Mouse (Mus musculus): ENCODE data around the gene Klrb1c. TPM values are rescaled to one million over a fixed set of nuclear protein-coding genes. Genes with fewer than 3 reads are reported as not detected.
"Not testable (repeated sequence)": the region's sequence is repeated elsewhere in the genome, so short reads cannot be mapped to it uniquely, and the experiment has no call there.

Klrb1c gene
- total RNA-seq, 2 experiments from 2014 or later = not detected

DNA sequence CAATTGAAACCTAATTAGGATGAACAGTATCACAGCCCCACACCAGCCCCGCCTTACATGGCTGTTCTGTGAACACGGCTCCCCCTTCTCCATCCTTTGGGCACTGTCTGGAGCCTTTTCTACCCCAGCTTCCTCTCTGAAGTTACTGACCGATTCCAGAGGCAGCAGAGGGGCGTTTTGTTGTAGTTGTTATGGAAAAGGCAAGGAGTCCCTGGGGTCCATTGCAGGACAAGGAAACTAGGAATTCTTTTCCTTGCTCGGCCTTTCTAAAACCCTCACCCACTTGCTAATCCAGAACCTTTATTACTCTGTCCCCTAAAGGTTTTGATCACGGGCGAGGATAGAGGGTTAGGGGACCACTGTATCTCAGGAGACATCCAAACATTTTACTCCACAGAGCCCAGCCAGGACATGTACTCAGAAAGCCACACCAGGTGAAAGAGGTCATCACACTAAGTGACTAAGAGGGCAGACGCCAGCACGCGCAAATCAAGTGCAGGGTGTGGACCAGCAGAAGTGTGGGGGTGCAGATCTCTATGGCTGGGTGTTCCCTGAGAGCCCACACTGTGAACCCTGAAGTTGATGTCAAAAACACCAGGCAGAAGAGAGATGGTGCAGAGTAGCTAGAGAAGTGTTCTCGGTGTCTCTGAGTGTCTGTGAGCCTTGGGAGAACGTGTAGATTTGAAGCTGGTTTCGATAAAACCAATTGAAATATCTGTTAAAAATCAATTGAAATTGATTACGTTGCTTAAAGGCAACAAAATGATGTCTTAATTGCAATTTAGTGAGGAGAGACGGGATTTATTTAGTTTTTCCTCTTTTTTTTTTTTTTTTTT, 9.1 kb upstream of the Klrb1c start:
- DNase-seq (ENCODE audit: low spot score) = no peak

DNA sequence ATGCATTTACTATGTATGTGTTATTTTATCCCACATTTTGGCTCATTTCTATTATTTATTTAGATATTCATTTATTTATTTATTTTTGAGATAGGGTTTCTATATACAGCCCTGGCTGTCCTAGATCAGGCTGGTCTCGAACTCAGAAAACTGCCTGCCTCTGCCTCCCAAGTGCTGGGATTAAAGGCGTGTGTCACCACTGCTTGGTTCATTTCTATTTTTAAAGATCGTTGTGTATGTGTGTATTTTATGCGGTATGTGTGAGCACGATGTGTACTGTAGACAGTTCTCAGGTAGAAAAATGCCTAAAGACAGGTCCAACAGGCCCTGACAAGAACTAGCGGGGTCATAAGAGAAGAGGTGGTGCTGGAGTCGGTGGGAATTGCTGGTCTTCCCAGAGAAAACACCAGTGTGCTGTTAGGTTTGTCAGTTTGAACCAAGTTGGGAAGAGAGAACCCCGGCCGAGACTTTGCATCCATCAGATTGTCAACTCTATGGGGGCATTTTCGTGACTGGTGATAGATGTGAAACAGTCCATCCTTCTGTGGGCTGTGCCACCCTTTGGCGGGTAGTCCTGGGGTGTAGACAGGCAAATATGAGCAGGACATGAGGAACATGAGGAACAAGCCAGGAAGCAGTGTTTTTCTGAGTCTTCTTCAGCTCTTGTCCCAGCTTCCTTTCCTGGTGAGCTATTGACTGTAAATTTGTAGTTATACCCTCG, 8.3 kb upstream of the Klrb1c start:
- no peak for DNase-seq (ENCODE audit: low spot score)

DNA sequence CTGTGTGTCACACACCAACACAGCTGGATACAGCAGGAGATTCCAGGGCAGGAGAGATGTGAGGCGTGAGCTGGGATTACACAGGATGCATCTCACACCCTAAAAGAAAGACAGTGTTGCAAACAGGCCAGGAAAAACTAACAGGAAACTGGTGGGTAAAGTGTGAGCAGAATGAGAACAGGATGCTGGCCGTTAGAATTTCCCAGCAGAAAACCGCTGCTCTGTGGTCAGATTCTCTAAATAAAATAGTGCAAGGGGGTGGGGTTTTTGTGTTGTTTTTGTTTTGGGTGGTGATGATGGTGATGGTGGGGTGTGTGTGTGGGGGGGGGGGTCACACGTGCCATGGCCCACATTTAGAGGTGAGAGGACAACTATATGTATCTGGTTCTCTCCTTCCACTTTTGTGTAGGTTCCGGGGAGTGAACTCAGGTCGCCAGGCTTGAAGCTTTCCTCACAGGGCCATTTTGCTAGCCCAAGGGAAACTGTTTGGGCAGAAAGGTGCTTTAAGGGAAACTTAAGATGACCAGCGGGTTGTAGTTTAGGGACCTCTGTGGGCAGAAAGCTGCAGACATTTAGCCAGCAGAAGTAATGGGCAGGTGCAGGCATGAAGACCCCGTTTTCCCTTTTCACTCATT, 7.4 kb upstream of the Klrb1c start:
- no peak for DNase-seq (ENCODE audit: low spot score)

DNA sequence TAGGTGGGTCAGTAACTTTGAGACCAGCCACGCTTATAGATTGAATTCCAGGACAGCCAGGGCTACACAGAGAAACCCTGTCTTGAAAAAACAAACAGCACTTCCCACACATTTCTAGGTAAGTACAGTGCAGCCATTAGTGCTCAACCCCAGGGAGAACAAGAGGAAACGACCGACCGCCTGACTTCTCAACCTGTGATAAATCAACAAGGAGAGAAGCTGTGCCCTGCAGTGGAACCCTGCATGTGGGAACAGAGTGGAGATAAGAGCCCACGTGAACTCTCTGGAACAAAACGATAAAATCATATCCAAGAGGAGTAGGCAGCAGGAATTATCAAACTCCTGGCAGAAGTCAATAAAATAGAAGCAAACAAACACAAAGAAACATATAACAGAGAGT, 4.7 kb upstream of the Klrb1c start:
- no peak for DNase-seq (ENCODE audit: low spot score)

DNA sequence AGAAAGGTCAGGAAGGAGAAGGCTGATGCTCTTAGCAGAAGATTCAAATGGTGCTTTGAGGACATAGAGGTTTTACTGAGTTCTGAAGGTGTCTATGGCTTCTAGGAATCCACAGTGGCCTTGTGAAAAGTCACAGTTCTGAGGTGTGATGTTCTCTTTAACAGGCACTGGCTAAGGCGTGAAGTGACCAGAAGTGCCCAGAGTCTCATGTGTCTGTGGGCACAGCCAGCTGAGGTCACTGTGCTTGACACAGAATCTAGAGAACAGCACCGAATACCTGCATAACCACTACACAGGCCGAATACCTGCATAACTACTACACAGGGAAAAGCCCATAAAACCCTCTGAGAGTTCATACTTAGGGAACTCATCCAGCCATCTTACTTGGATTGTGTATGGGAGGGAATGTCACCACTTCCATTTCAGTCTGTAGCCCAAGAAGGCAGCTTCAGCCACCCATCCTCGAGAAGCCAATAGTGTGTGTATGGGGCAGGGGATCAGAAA, 1.5 kb upstream of the Klrb1c start:
- not testable (repeated sequence) for DNase-seq (ENCODE audit: low spot score)

DNA sequence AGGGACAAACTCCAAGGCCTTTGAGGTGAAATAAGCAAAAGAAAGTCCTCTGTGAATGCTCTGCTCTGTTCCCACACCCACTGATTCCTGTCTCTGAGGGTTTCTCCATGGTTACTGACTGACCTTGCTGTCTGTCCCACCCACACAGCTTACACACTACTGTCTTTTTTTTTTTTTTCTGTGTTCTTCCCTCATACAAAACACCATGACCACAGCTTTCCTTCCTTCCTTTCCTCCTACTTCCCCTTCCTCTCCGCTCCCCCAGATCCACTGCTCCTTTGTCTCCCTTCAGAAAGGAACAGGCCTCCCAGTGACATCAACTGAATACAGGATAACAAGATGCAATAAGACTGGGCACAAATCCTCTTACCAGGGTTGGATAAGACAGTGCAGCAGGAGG, 498 bp downstream of the Klrb1c start:
- DNase-seq (ENCODE audit: low spot score) = no peak

DNA sequence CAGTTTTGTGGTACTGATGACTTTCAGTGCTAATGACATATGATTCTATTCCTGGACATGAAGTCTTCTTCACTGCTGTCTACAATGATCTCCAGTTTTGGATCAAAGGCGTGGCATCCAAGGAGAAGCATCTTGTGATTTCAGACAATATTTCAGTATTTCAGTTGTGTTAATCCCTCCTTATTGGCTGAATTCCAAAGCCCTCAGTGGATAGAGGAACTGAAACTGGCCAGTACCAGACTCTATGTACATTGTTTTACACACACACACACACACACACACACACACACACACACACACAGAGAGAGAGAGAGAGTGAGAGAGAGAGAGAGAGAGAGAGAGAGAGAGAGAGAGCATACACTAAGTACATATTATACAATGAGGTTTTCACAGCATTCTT, 2.6 kb downstream of the Klrb1c start:
- DNase-seq (ENCODE audit: low spot score) = not testable (repeated sequence)

DNA sequence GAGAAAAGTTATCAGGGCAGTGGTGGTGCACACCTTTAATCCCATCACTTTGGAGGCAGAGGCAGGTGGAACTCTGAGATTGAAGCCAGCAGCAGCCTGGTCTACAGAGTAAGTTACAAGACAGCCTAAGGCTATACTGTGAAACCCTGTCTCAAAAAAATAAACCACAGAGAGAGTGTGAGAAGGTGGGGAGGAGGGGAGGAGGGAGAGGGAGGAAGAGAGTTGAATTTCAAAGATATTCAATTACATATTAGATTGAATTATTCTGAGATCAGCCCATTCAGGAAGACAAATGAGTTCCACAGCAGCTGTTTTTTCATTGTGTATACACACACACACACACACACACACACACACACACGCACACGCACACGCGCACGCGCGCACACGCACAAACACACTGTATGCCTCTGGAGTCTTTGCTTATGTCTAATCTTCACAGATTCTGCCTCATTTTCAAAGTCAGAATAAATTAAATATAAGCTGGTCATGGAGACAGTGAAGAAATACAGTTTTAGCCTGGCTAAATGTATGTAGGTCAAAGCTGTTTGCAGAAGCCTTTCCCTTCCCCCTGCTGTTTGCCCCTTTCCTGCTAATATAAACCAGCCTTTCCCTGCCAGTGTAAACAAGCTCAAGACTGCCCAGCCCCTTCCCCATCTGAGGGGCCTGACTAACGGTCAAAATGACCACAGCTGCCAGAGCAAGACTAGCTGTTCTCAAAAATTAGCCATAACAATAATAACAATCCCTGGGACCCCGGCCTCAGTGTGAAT, 19.3 kb downstream of the Klrb1c start:
- DNase-seq (ENCODE audit: low spot score) = no peak

DNA sequence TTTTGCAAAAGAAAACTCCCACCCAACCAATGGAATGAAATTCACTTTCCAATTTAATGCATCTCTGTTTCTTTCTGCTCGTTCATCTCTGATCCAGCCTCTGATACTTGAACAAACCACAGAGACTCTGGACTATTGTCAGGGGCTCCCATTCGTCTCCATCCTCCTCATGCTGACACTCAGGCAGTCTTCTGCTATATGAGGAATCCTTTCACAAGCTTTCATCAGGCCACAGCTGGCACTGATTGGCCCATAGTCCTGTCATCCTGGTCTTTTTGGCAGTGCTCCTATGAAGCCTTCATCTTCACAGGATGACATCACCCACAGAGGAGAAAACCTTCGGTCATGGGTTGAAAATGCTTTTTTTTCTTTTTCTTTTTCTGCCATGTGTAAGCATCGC, 21.0 kb downstream of the Klrb1c start:
- DNase-seq (ENCODE audit: low spot score) = no peak

DNA sequence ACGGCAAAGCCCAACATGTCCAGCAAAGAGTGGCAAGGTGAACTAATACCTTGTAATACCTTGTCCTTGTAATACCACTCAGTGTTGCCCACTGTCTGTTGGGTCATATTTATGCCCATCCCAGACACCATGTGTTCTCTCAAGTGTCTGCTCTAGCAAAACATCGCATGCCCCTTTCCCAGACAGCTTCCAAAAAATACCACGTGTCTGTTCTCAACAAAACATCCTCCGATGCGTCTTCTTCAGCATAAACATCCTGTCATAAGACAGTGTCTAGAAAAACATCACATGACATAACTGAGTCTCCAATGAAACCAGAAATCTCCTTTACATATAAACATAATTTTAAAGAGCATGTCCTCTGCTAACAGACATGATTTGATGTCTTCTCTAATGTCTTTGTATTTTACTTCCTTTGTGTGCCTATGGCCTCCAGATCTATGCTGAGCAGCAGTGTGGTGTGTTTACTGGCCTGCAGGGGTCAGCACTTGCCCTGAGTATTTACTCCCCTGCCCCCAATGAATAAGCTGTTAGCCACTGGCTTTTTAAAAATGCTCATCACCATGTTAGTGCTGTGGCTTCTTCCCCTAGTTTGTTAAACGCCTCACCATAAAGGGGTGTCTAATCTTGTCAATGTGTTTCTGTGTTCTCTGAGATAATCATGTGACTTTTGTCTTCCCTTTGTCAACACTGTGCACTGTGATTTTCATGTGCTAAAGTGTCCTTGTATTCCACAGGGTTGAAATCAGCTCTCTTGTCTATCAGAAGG, 22.3 kb downstream of the Klrb1c start:
- DNase-seq (ENCODE audit: low spot score) = peak; percentile 33

DNA sequence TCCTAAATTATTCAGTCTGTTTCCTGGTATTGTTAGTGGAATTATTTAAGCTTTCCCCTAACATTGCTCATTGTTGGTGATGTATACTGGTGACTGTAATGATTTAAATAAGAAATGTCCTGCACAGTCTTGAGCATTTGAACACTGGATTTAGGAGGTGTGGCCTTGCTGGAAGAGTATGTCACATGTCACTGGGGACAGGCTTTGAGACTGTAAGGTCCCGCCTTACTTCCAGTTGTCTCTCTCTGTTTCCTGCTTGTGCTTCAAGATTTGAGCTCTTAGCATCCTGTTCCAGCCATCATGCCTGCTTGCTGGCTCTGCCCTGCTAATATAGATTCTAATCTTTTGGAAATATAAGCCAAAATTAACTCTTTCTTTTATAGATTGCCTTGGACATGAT, 23.8 kb downstream of the Klrb1c start:
- DNase-seq (ENCODE audit: low spot score) = no peak

DNA sequence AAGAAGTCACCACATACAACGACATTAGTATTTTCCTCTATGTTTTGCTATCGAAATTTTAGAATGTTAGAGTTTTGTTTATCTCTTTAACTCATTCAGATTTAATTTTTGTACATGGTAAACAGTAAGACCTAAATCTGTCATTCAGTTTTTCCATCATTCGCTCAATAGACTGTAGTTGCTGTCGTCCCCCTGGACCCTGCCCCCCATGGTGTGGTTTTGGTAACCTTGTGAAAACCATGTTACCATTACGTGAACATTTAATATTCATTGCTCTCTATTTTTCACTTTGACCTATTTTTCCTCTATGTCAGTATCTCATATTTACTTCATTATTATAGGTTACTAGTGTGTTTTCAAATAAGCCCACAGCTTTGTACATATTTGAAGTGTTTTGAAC, 24.4 kb downstream of the Klrb1c start:
- no peak for DNase-seq (ENCODE audit: low spot score)

DNA sequence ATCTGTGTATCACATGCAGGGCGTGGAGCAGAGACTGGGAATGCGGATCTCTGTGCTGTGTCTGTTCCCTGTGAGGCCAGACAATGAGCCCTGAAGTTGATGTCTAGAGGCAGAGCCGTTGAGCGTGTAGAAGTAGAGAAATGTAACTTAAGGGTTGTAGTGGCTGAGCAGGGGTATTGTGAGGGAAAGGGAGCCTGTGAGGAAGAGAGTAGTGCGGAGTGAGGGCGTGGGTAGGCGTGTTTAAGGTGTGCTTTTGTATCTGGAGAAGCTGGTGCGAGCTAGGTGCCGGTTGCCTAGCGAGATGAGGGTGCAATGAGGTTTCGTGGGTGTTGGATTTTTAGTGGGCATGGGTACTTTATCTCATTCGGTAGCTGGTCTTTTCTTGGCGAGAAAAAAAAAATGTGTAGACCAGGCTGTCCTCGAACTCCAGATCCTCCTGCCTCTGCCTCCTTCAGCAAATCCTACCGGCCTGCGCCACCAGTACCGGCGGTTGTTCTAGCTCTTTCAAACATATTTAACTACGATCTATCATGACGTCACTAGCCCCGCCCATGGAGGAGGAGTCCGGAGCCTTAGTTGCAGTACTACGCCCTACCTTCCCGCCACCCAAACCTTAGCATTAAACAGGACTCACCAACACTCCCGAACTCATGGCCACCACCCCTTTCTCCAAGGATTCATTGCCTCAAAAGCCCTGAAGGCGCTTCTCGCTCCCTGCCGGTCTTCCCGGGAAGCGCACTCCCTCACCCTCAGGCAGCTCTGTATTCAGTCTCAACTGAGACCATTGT, 25.1 kb downstream of the Klrb1c start:
- peak; percentile 97 for DNase-seq (ENCODE audit: low spot score)

DNA sequence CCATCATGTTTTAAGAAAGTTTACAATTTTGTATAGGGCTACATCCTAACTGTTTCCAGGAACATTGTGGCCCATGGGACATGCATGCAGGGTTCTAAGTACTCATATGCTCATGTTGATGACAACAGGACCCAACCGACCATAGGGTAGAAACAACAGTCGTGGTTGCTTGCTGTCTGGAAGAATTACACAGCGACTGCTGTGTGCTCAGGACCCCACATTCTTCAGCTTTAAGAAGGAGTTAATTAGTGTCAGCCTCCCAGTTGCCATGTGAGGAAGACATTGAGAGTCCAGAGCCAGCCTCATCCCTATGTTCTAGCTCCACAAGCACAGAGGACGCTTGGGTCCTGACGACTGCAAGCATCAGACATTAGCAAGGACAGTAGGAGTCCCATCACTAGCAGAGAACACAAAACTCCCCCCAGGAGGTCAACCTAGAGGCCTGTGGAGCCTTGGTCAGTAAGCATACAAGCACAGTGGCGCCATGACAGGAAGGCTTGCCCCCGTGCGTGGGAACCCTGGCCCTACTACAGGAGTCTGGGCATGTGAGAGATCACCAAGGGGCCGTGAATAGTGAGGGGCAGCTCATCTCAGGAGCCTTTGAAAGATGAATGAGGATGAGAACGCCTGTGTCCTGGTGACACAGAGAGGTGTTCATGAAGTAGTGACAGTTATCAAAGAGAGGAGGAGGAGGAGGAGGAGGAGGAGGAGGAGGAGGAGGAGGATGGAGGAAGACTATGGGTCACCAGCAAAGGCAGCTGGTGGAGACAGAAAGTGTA, 25.9 kb downstream of the Klrb1c start:
- not testable (repeated sequence) for DNase-seq (ENCODE audit: low spot score)

DNA sequence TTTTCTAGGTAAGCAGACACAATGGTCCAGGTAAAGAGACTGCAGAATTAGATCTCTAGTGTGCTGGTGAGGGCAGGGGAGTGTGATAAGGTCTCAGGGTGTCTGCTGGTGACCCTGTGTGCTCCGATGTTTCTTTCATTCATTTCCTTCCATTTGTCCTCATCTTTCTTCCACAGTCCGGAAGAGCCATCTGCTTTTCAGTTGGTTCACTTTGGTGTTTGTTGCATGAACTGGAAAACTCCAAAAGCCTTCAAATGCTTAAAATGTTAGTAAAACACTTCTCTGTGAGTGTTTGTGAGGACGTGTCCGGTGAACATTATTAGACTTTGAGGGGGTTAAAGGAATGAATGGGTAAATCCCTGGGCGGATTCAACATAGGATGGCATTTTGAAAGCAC, 27.9 kb downstream of the Klrb1c start:
- no peak for DNase-seq (ENCODE audit: low spot score)

DNA sequence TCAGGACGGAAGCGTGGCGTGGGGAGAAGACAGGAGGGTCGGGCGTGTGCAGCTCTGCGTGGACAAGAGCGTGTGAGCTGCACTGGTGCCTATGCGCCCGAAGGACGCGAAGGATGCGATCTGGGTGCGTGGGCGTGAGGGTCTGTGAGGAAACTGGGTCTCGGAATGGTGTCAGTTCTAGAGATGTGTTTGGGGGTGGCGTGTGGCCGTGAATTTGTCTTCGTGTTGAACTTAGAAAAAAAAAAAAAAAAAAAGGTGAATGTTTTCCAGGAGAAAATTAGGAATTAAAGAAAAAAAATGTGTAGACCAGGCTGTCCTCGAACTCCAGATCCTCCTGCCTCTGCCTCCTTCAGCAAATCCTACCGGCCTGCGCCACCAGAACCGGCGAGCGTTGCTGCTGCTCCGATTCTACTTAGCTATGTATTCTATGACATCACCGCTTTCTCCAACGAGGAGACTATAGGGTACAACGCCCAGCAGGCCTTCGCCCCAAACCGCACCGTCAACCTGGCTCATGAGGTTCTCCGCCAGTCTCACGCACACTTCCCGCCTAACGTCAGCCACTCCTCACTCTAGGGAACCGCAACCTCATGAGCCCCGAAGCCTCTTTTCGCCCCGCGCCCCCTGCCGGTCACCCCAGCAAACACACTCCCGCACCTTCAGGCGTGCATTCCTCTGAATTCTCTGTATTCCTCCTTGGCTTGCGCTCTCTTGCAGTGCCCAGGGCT, 28.4 kb downstream of the Klrb1c start:
- DNase-seq (ENCODE audit: low spot score) = peak; percentile 91

DNA sequence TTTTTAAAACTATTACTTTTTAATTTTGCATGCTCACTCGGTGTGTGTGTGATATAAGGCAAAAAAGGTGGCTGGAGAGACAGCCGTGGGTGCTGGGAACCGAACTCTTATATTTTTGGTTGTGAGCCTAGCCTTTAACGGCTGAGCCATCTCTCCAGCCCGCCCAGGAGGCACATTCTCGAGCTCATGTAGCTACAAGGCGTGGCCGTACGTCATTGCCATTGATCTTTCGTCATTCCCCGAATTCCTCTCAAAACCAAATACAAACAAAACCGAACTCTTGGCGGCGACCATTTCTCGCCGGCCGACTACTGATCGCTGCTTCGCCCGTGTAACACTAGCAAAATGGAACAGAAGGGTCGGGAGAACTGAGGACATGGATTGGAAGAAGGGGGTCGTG, 29.0 kb downstream of the Klrb1c start:
- peak; percentile 92 for DNase-seq (ENCODE audit: low spot score)

DNA sequence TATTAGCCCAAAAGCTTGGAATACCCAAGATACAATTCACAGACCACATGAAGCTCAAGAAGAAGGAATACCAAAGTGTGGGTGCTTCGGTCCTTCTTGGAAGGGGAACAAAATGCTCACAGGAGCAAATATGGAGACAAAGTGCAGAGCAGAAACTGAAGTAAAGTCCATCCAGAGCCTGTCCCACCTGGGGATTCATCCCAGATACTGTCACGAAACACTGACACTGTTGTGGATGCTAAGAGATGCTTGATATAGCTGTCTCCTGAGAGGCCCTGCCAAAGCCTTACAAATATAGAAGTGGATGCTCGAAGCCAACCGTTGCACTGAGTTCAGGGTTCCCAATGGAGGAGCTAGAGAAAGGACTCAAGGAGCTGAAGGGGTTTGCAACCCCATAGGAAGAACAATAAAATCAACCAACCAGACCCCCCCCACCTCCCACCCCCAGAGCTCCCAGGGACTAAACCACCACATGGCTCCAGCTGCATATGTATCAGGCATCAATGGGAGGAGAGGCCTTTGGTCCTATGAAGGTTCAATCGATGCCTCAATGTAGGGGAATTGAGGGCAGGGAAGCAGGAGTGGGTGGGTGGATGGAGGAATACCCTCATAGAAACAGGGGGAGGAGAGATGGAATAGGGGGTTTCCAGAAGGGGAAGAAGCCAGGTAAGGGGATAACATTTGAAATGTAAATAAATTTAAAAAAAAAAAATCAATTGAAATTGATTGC, 29.6 kb downstream of the Klrb1c start:
- no peak for DNase-seq (ENCODE audit: low spot score)
